ENCODE assay signal across 30 mouse cellular contexts in genomic region chr3:144539051-144539450, GRCm38 (mm10). TPM values are rescaled to one million over a fixed set of nuclear protein-coding genes. Genes with fewer than 3 reads are reported as not detected.
DNase-seq lines count a peak whose midpoint lies in the region; ATAC-seq and TF ChIP-seq lines count a peak whose summit lies in the region.
"Had no signal": no experiment of that assay in that cellular context is flagged by ENCODE, and none has a peak within 500 bp of the region (broad histone marks: within the 10 kb centered on the region; RNA-seq: fewer than 3 reads in every experiment).

No protein-coding gene starts in this region.

- H3K27ac ChIP-seq in heart, embryonic 13.5 days (replicated peaks), result peak overlapping the region; percentile 53
- no peak overlapping the region for H3K27ac ChIP-seq in heart, embryonic 10.5 days
- no peak overlapping the region for H3K27ac ChIP-seq in limb, embryonic 14.5 days (replicated peaks; ENCODE audit: low read depth, low read length)
- H3K27ac ChIP-seq in limb, embryonic 10.5 days, result no peak overlapping the region
- H3K27ac ChIP-seq: embryonic facial prominence, embryonic 12.5 days; forebrain, embryonic 12.5 days; hindbrain, embryonic 10.5 days; hindbrain, embryonic 15.5 days; left cerebral cortex, adult 2 months; limb, embryonic 13.5 days; liver, embryonic 12.5 days; macrophage; midbrain, embryonic 13.5 days; stomach, embryonic 15.5 days had no signal

- H3K4me3 ChIP-seq in heart, embryonic 13.5 days, result no peak overlapping the region
- H3K4me3 ChIP-seq in heart, embryonic 10.5 days, result no peak overlapping the region
- H3K4me3 ChIP-seq in limb, embryonic 14.5 days (replicated peaks; ENCODE audit: low read length), result no peak overlapping the region
- no peak overlapping the region for H3K4me3 ChIP-seq in limb, embryonic 10.5 days
- H3K4me3 ChIP-seq: embryonic facial prominence, embryonic 12.5 days; forebrain, embryonic 12.5 days; hindbrain, embryonic 10.5 days; hindbrain, embryonic 15.5 days; left cerebral cortex, adult 2 months; limb, embryonic 13.5 days; liver, embryonic 12.5 days; midbrain, embryonic 13.5 days; stomach, embryonic 15.5 days had no signal

- H3K36me3 ChIP-seq in heart, embryonic 13.5 days, result no peaks in the 10 kb centered on the region
- H3K36me3 ChIP-seq in heart, embryonic 10.5 days, result no peaks in the 10 kb centered on the region
- H3K36me3 ChIP-seq in limb, embryonic 14.5 days (ENCODE audit: control insufficient read depth, insufficient read depth, low read length), result no peaks in the 10 kb centered on the region
- no peaks in the 10 kb centered on the region for H3K36me3 ChIP-seq in limb, embryonic 10.5 days
- H3K36me3 ChIP-seq: embryonic facial prominence, embryonic 12.5 days; forebrain, embryonic 12.5 days; hindbrain, embryonic 10.5 days; hindbrain, embryonic 15.5 days; liver, embryonic 12.5 days; midbrain, embryonic 13.5 days; stomach, embryonic 15.5 days had no signal

- WGBS in heart, embryonic 13.5 days, result 54% methylated on average over 3 of the region's 3 CpGs
- 78% methylated on average over 3 of the region's 3 CpGs for WGBS in heart, embryonic 10.5 days
- 81% methylated on average over 3 of the region's 3 CpGs for WGBS in limb, embryonic 14.5 days
- 93% methylated on average over 3 of the region's 3 CpGs for WGBS in limb, embryonic 10.5 days

- no peaks in the 10 kb centered on the region for H3K27me3 ChIP-seq in heart, embryonic 13.5 days (replicated peaks)
- no peaks in the 10 kb centered on the region for H3K27me3 ChIP-seq in heart, embryonic 10.5 days (ENCODE audit: insufficient read depth, poor library complexity, severe bottlenecking)
- no peaks in the 10 kb centered on the region for H3K27me3 ChIP-seq in limb, embryonic 14.5 days (ENCODE audit: control insufficient read depth, insufficient read depth, low read length)
- no peaks in the 10 kb centered on the region for H3K27me3 ChIP-seq in limb, embryonic 10.5 days (ENCODE audit: low read depth, poor library complexity, severe bottlenecking)
- H3K27me3 ChIP-seq: embryonic facial prominence, embryonic 12.5 days; forebrain, embryonic 12.5 days; hindbrain, embryonic 15.5 days; limb, embryonic 13.5 days; liver, embryonic 12.5 days; midbrain, embryonic 13.5 days; Patski; stomach, embryonic 15.5 days had no signal

- intact Hi-C loops in gastrocnemius, postnatal 14 days (cut with DNase I; ENCODE audit: low total_unique reads), result no loop called here

- H3K4me1 ChIP-seq in heart, embryonic 13.5 days, result peaks cover 53% of the 10 kb centered on the region
- peaks cover 25% of the 10 kb centered on the region for H3K4me1 ChIP-seq in heart, embryonic 10.5 days
- peaks cover 31% of the 10 kb centered on the region for H3K4me1 ChIP-seq in limb, embryonic 14.5 days (ENCODE audit: control insufficient read depth, insufficient read depth, low read length)
- H3K4me1 ChIP-seq in limb, embryonic 10.5 days, result 0 out of 2 replicates have a peak, but pooled peaks cover 8% of the 10 kb centered on the region

- no peaks in the 10 kb centered on the region for H3K9me3 ChIP-seq in heart, embryonic 13.5 days
- no peaks in the 10 kb centered on the region for H3K9me3 ChIP-seq in heart, embryonic 10.5 days
- H3K9me3 ChIP-seq in limb, embryonic 14.5 days (ENCODE audit: control insufficient read depth, low read length), result no peaks in the 10 kb centered on the region
- H3K9me3 ChIP-seq in limb, embryonic 10.5 days (replicated peaks), result no peaks in the 10 kb centered on the region
- H3K9me3 ChIP-seq: embryonic facial prominence, embryonic 12.5 days; forebrain, embryonic 12.5 days; G1E; hindbrain, embryonic 10.5 days; hindbrain, embryonic 15.5 days; limb, embryonic 13.5 days; liver, embryonic 12.5 days; midbrain, embryonic 13.5 days; stomach, embryonic 15.5 days had no signal

- DNase-seq in gastrocnemius, adult 18-20 months (ENCODE audit: low spot score), result peak; percentile 56
- no peak for DNase-seq in gastrocnemius, postnatal 14 days
- DNase-seq in heart, embryonic 10.5 days (ENCODE audit: low spot score), result no peak
- no peak for DNase-seq in limb, embryonic 14.5 days (ENCODE audit: low spot score)
- no peak for DNase-seq in limb, embryonic 10.5 days (ENCODE audit: low spot score)
- DNase-seq in skeletal muscle tissue, adult 2 months (ENCODE audit: low read depth, low spot score), result peak; percentile 40
- no peak for DNase-seq in urinary bladder, adult 18-20 months (ENCODE audit: low spot score in 2 of 2)
- DNase-seq: adrenal gland, postnatal 14 days; cerebellum, adult 11 months; cerebellum, adult 9-10 months; cerebellum, postnatal 36 days; kidney, adult 11 months; kidney, postnatal 14 days; layer of hippocampus, adult 9-11 months; liver, postnatal 0 days; lung, postnatal 10 days had no signal

- no peak for TF ChIP-seq POLR2A in limb, embryonic 14.5 days (IDR thresholded peaks at IDR 0.05; ENCODE audit: borderline replicate concordance, extremely low read depth, insufficient read depth, insufficient read length)

- no peak for ATAC-seq in heart, embryonic 13.5 days (ENCODE audit: extremely low read depth, insufficient number of reproducible peaks, low FRiP score, low TSS enrichment)
- ATAC-seq in limb, embryonic 14.5 days (ENCODE audit: low FRiP score, low read depth), result peak; percentile 45; the same call in 1 of the 2 replicates
- ATAC-seq: inflammation-experienced regulatory T-cells, adult 6 months; liver, embryonic 12.5 days; liver, postnatal 0 days; midbrain, embryonic 13.5 days; Patski had no signal

- H3K4me2 ChIP-seq in heart, embryonic 13.5 days, result no peak overlapping the region
- H3K4me2 ChIP-seq in limb, embryonic 14.5 days (replicated peaks; ENCODE audit: low read depth, low read length, severe bottlenecking), result no peak overlapping the region
- H3K4me2 ChIP-seq: embryonic facial prominence, embryonic 12.5 days; forebrain, embryonic 12.5 days; hindbrain, embryonic 15.5 days; limb, embryonic 13.5 days; liver, embryonic 12.5 days; midbrain, embryonic 13.5 days; stomach, embryonic 15.5 days had no signal

- no peak overlapping the region for H3K9ac ChIP-seq in heart, embryonic 13.5 days
- no peak overlapping the region for H3K9ac ChIP-seq in limb, embryonic 14.5 days (ENCODE audit: low read depth, low read length, severe bottlenecking)
- H3K9ac ChIP-seq: embryonic facial prominence, embryonic 12.5 days; forebrain, embryonic 12.5 days; hindbrain, embryonic 15.5 days; limb, embryonic 13.5 days; liver, embryonic 12.5 days; liver, postnatal 0 days; midbrain, embryonic 13.5 days; stomach, embryonic 15.5 days had no signal

RNA-seq across cellular contexts. Expression of gene Hs2st1, which starts 30.9 kb away (rescaled TPM):
- total RNA-seq in gastrocnemius, adult 18-20 months (2021), result 10 to 100 TPM; 10.8 to 12.5 TPM
- 10 to 100 TPM; 13.7 to 17.6 TPM for total RNA-seq in gastrocnemius, postnatal 14 days (2021)
- polyA plus RNA-seq in heart, embryonic 13.5 days (2015; fragmentation: Nextera tagmentation; extraction: Ambion mirVana), result 6.8 TPM in 2 replicates
- polyA plus RNA-seq in heart, embryonic 10.5 days (2016; fragmentation: Nextera tagmentation; extraction: Ambion mirVana), result 8.6 and 14.0 TPM in 2 replicates
- polyA plus RNA-seq in limb, embryonic 14.5 days (2012; rRNA removed), result 20.2 and 20.6 TPM in 2 replicates
- polyA plus RNA-seq in limb, embryonic 14.5 days (2014; fragmentation: Nextera tagmentation; extraction: Ambion mirVana), result 15.8 and 17.9 TPM in 2 replicates
- polyA plus RNA-seq in limb, embryonic 10.5 days (2016; fragmentation: Nextera tagmentation; extraction: Ambion mirVana), result 11.4 and 13.0 TPM in 2 replicates

RNA-seq across cellular contexts. Expression of gene Selenof, which starts 31.1 kb away (rescaled TPM):
- total RNA-seq in gastrocnemius, adult 18-20 months (2021), result 100 to 1,000 TPM; 109 to 111 TPM
- total RNA-seq in gastrocnemius, postnatal 14 days (2021), result 100 to 1,000 TPM; 150 to 172 TPM
- 425 and 459 TPM in 2 replicates for polyA plus RNA-seq in heart, embryonic 13.5 days (2015; fragmentation: Nextera tagmentation; extraction: Ambion mirVana)
- 459 and 498 TPM in 2 replicates for polyA plus RNA-seq in heart, embryonic 10.5 days (2016; fragmentation: Nextera tagmentation; extraction: Ambion mirVana)
- 354 and 424 TPM in 2 replicates for polyA plus RNA-seq in limb, embryonic 14.5 days (2012; rRNA removed)
- polyA plus RNA-seq in limb, embryonic 14.5 days (2014; fragmentation: Nextera tagmentation; extraction: Ambion mirVana), result 532 and 555 TPM in 2 replicates
- polyA plus RNA-seq in limb, embryonic 10.5 days (2016; fragmentation: Nextera tagmentation; extraction: Ambion mirVana), result 461 and 480 TPM in 2 replicates

Comparison
In these comparisons a context has a peak if more than half of its experiments do, and no peak if none do; other contexts are left out.
1. DNase-seq: peak in gastrocnemius, adult 18-20 months (single experiment) and skeletal muscle tissue, adult 2 months (single experiment); none in gastrocnemius, postnatal 14 days (single experiment), heart, embryonic 10.5 days (single experiment), limb, embryonic 14.5 days (single experiment), limb, embryonic 10.5 days (single experiment) and urinary bladder, adult 18-20 months (0 of 2).